Comparison of ENCODE assay signal across 8 mouse cellular contexts in genomic region chr8:70538633-70539076, GRCm38 (mm10). TPM values are rescaled to one million over a fixed set of nuclear protein-coding genes. Genes with fewer than 3 reads are reported as not detected.
A peak's percentile ranks its signal among the peaks of the same experiment; 100 is the strongest.
DNase-seq lines count a peak whose midpoint lies in the region; ATAC-seq lines count a peak whose summit lies in the region.

No protein-coding gene starts in this region.

- DNase-seq in MEL-GATA-1-ER (ENCODE audit: extremely low read depth, low read depth): peak; percentile 86
- DNase-seq in cerebellum, adult 8-10 months: peak; percentile 99
- DNase-seq in forelimb bud, embryonic 11.5 days (ENCODE audit: low read depth, low spot score): peak; percentile 99
- peak; percentile 98 for DNase-seq in layer of hippocampus, adult 9-10 months (ENCODE audit: low spot score)
- peak; percentile 100 for DNase-seq in lung, postnatal 10 days
- peak; percentile 99 for DNase-seq in ovary, postnatal 36 days (ENCODE audit: low spot score)
- DNase-seq in thymus, postnatal 25 days: peak; percentile 99

- ATAC-seq in hematopoietic stem cell, adult 5-6 weeks (replicated peaks in 1 of 2; ENCODE audit: insufficient read depth in 1 of 2, low FRiP score in 2 of 2, low TSS enrichment in 1 of 2, low read depth in 1 of 2, poor library complexity in 2 of 2, severe bottlenecking in 2 of 2): peak; percentile 75 to 80

RNA-seq across cellular contexts. Expression of gene Ell, which starts 0.6 kb away (rescaled TPM):
- 9.2 and 14.3 TPM in 2 replicates for total RNA-seq in hematopoietic stem cell, adult 5-6 weeks (2017)

RNA-seq across cellular contexts. Expression of gene Kxd1, which starts 10.9 kb away (rescaled TPM):
- total RNA-seq in hematopoietic stem cell, adult 5-6 weeks (2017): 66.1 and 70.0 TPM in 2 replicates

RNA-seq across cellular contexts. Expression of gene Fkbp8, which starts 11.1 kb away (rescaled TPM):
- 112 and 114 TPM in 2 replicates for total RNA-seq in hematopoietic stem cell, adult 5-6 weeks (2017)

RNA-seq across cellular contexts. Expression of gene Uba52, which starts 28.1 kb away (rescaled TPM):
- total RNA-seq in hematopoietic stem cell, adult 5-6 weeks (2017): 2,498 and 4,881 TPM in 2 replicates

RNA-seq across cellular contexts. Expression of gene Rex1bd, which starts 32.1 kb away (rescaled TPM):
- total RNA-seq in hematopoietic stem cell, adult 5-6 weeks (2017): 32.8 and 38.3 TPM in 2 replicates

Comparison
In these comparisons a context has a peak if more than half of its experiments do, and no peak if none do; other contexts are left out.
1. Peak in every context shown above with its lines: DNase-seq and ATAC-seq.